24 mouse cellular contexts compared by ENCODE assay signal in the genomic region with DNA sequence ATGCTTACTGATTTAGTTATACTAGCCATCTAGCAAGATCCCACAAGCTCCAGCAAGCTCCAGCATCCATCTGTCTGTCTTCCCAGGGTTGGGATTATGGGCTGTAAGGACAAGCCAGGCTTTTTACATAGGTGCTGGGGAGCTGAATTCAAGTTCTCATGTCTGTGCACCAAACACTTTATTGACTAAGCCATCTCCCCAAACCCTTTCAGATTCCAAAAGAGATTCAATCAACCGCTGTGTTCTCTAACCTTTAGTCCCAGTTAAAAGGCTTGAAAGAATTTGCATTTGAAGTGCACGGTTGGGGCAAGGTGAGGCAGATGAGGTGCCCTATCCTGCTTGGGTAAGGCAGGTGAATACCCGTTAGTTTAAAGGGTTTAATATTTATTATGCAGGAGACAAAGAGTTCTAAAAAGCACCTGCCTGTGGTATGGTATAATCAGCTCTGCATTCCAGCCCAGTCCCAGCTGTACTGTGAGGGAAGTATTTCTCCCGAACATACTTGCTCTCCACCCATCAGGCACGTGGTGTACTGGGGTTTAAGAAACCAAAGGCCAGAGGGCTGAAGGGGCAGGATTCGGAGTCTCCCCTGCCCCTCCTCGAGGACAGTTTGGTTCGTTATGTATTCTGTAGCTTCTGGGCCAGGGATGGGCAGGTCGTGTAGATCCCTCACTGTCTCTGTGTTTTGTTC. TPM values are rescaled to one million over a fixed set of nuclear protein-coding genes. Genes with fewer than 3 reads are reported as not detected.
A peak's percentile ranks its signal among the peaks of the same experiment; 100 is the strongest.
DNase-seq lines count a peak whose midpoint lies in the region; ATAC-seq and TF ChIP-seq lines count a peak whose summit lies in the region.
"Had no signal": no experiment of that assay in that cellular context is flagged by ENCODE, and none has a peak within 500 bp of the region (broad histone marks: within the 10 kb centered on the region; RNA-seq: fewer than 3 reads in every experiment).

No protein-coding gene starts in this region.

- H3K36me3 ChIP-seq in midbrain, embryonic 11.5 days (ENCODE audit: control insufficient read depth, insufficient read depth, low read length) = no peaks in the 10 kb centered on the region
- no peaks in the 10 kb centered on the region for H3K36me3 ChIP-seq in midbrain, embryonic 14.5 days (ENCODE audit: control insufficient read depth, insufficient read depth, low read length)
- no peaks in the 10 kb centered on the region for H3K36me3 ChIP-seq in myocyte (ENCODE audit: control insufficient read depth, insufficient read depth)
- H3K36me3 ChIP-seq: embryonic facial prominence, embryonic 12.5 days had no signal

- H3K27ac ChIP-seq in midbrain, embryonic 11.5 days (ENCODE audit: low read depth, low read length) = no peak overlapping the region
- no peak overlapping the region for H3K27ac ChIP-seq in midbrain, embryonic 14.5 days (replicated peaks; ENCODE audit: low read depth, low read length)
- H3K27ac ChIP-seq: embryonic facial prominence, embryonic 12.5 days; forebrain, embryonic 13.5 days; hindbrain, embryonic 14.5 days; hindbrain, postnatal 0 days had no signal

- H3K27me3 ChIP-seq in midbrain, embryonic 11.5 days (ENCODE audit: control insufficient read depth, insufficient read depth, low read length) = no peaks in the 10 kb centered on the region
- no peaks in the 10 kb centered on the region for H3K27me3 ChIP-seq in midbrain, embryonic 14.5 days (ENCODE audit: control insufficient read depth, insufficient read depth, low read length)
- H3K27me3 ChIP-seq in myocyte (ENCODE audit: control insufficient read depth, insufficient read depth, insufficient read length) = peaks cover 26% of the 10 kb centered on the region
- H3K27me3 ChIP-seq: forebrain, embryonic 13.5 days had no signal

- no peak for ATAC-seq in midbrain, embryonic 11.5 days (ENCODE audit: low FRiP score)
- no peak for ATAC-seq in midbrain, embryonic 14.5 days (ENCODE audit: low FRiP score, low TSS enrichment)
- ATAC-seq: CD4-positive, CD25-positive, alpha-beta regulatory T cell, adult 4 months; forebrain, embryonic 13.5 days; forebrain, embryonic 16.5 days; hindbrain, postnatal 0 days; inflammation-experienced regulatory T-cells, adult 6 months; intestine, embryonic 16.5 days had no signal

- no peak overlapping the region for H3K4me2 ChIP-seq in midbrain, embryonic 11.5 days
- no peak overlapping the region for H3K4me2 ChIP-seq in midbrain, embryonic 14.5 days (ENCODE audit: low read length)
- H3K4me2 ChIP-seq in myocyte (ENCODE audit: low read depth) = no peak overlapping the region
- H3K4me2 ChIP-seq: embryonic facial prominence, embryonic 12.5 days; forebrain, embryonic 13.5 days; hindbrain, embryonic 14.5 days had no signal

- DNase-seq in heart, adult 11 months = peak; percentile 90
- DNase-seq in heart, adult 8-10 months (ENCODE audit: low spot score) = no peak
- peak; percentile 73 for DNase-seq in midbrain, embryonic 11.5 days (ENCODE audit: low spot score, missing footprints)
- no peak for DNase-seq in midbrain, embryonic 14.5 days
- DNase-seq in frontal cortex, adult 2 months (ENCODE audit: extremely low spot score in 1 of 2, low spot score in 1 of 2) = no peak
- DNase-seq: adrenal gland, postnatal 10 days; adrenal gland, postnatal 36 days; cerebellum, adult 18-20 months; cerebellum, adult 9-10 months; cerebellum, postnatal 14 days; gastrocnemius, postnatal 36 days; heart, postnatal 10 days; heart, postnatal 4 days; kidney, adult 18-20 months had no signal

- no peak overlapping the region for H3K4me3 ChIP-seq in midbrain, embryonic 11.5 days (ENCODE audit: low read depth, low read length)
- no peak overlapping the region for H3K4me3 ChIP-seq in midbrain, embryonic 14.5 days (replicated peaks; ENCODE audit: low read depth, low read length)
- no peak overlapping the region for H3K4me3 ChIP-seq in myocyte
- H3K4me3 ChIP-seq: embryonic facial prominence, embryonic 12.5 days; erythroblast, embryonic 14.5 days; forebrain, embryonic 13.5 days had no signal

- no peak overlapping the region for H3ac ChIP-seq in myocyte (ENCODE audit: control insufficient read depth, insufficient read length)

- WGBS in midbrain, embryonic 11.5 days = 46% methylated on average over 9 of the region's 9 CpGs
- 40% methylated on average over 9 of the region's 9 CpGs for WGBS in midbrain, embryonic 14.5 days

- H3K9ac ChIP-seq in midbrain, embryonic 11.5 days (ENCODE audit: low read length) = no peak overlapping the region
- H3K9ac ChIP-seq in midbrain, embryonic 14.5 days (replicated peaks; ENCODE audit: low read length) = no peak overlapping the region
- H3K9ac ChIP-seq: embryonic facial prominence, embryonic 12.5 days; forebrain, embryonic 13.5 days; hindbrain, embryonic 14.5 days had no signal

- H3K9me3 ChIP-seq in midbrain, embryonic 11.5 days (ENCODE audit: control insufficient read depth, low read length) = no peaks in the 10 kb centered on the region
- no peaks in the 10 kb centered on the region for H3K9me3 ChIP-seq in midbrain, embryonic 14.5 days (ENCODE audit: control insufficient read depth, low read length)
- H3K9me3 ChIP-seq: embryonic facial prominence, embryonic 12.5 days; forebrain, embryonic 13.5 days had no signal

- no peak for TF ChIP-seq POLR2A in myocyte (IDR thresholded peaks at IDR 0.05; ENCODE audit: insufficient read length, low read depth)

- no peaks in the 10 kb centered on the region for H3K4me1 ChIP-seq in midbrain, embryonic 11.5 days (ENCODE audit: control insufficient read depth, insufficient read depth, low read length)
- H3K4me1 ChIP-seq in midbrain, embryonic 14.5 days (ENCODE audit: control insufficient read depth, insufficient read depth, low read length) = no peaks in the 10 kb centered on the region
- H3K4me1 ChIP-seq: forebrain, embryonic 13.5 days had no signal

- H3K79me2 ChIP-seq in myocyte (ENCODE audit: control insufficient read depth, insufficient read depth) = no peaks in the 10 kb centered on the region

TF ChIP-seq in myocyte, 11 proteins besides CTCF, POLR2A, EP300 and RAD21:
- peak; percentile 15 for TF ChIP-seq USF1 (IDR thresholded peaks at IDR 0.05; ENCODE audit: low read depth)
- no peak for TF ChIP-seq MYOG (IDR thresholded peaks at IDR 0.05; ENCODE audit: control insufficient read depth in 1 of 3, insufficient read depth in 1 of 3, insufficient read length in 2 of 3, low read depth in 2 of 3)
TF ChIP-seq in myocyte: peak in this region for 1.

RNA-seq across cellular contexts. Expression of a gene that starts 48.9 kb away (rescaled TPM):
- total RNA-seq in heart, adult 8-10 months (2022) = 100 to 1,000 TPM in 3 of 4 experiments, 10 to 100 TPM in 1; 98.7 to 128 (median 104) TPM
- 71.0 and 73.8 TPM in 2 replicates for polyA plus RNA-seq in midbrain, embryonic 11.5 days (2014; fragmentation: Nextera tagmentation; extraction: Ambion mirVana)
- polyA plus RNA-seq in midbrain, embryonic 14.5 days (2014; fragmentation: Nextera tagmentation; extraction: Ambion mirVana) = 81.4 and 91.3 TPM in 2 replicates
- 5.8 TPM for polyA plus RNA-seq in myocyte (2012; fragmentation: generic; extraction: Trizol)
- 22.7 and 23.6 TPM in 2 replicates for polyA plus RNA-seq in frontal cortex, adult 2 months (2012; rRNA removed)

Comparison
In these comparisons a context has a peak if more than half of its experiments do, and no peak if none do; other contexts are left out.
1. DNase-seq: peak in heart, adult 11 months (single experiment) and midbrain, embryonic 11.5 days (single experiment); none in heart, adult 8-10 months (single experiment), midbrain, embryonic 14.5 days (single experiment) and frontal cortex, adult 2 months (0 of 2).